Mouse (Mus musculus) heart, embryonic 14.5 days (tissue): ENCODE measurements around the gene Rnf216. TPM values are rescaled to one million over a fixed set of nuclear protein-coding genes. Genes with fewer than 3 reads are reported as not detected.

Source experiments
- ATAC-seq: fragments of 200-750 bp; cut with Nextera tagmentation; 2 replicates; pipeline ENCODE4 v1.8.0; 2017; ENCODE audit warnings: low read depth, moderate TSS enrichment; ENCODE audit not compliant: insufficient number of reproducible peaks, insufficient read depth, low FRiP score
- H3K27ac ChIP-seq, 2 experiments: fragments of 200-500 bp in 1 of 2; fragments of 300-500 bp in 1 of 2; sonication (generic) in 1 of 2; replicated peaks in 1 of 2; 2 replicates each; pipeline ENCODE4 v1.5.1; 2012 to 2014; ENCODE audit warnings: low read depth in 2 of 2, low read length in 2 of 2, control low read depth in 1 of 2, mild to moderate bottlenecking in 1 of 2, mixed read lengths in 1 of 2; ENCODE audit not compliant: control insufficient read depth in 1 of 2, insufficient read depth in 1 of 2
- H3K27me3 ChIP-seq: fragments of 300-500 bp; sonication (generic); 2 replicates; pipeline ENCODE4 v1.6.1; 2014; ENCODE audit warnings: mild to moderate bottlenecking, low read length, control low read depth; ENCODE audit not compliant: control insufficient read depth, insufficient read depth
- H3K36me3 ChIP-seq: fragments of 300-500 bp; sonication (generic); 2 replicates; pipeline ENCODE4 v1.6.1; 2014; ENCODE audit warnings: mild to moderate bottlenecking, control low read depth, low read length, mixed read lengths; ENCODE audit not compliant: control insufficient read depth, insufficient read depth
- H3K4me1 ChIP-seq, 2 experiments: fragments of 200-500 bp in 1 of 2; fragments of 300-500 bp in 1 of 2; sonication (generic) in 1 of 2; 2 replicates each; pipeline ENCODE4 v1.6.1; 2012 to 2014; ENCODE audit warnings: low read length in 2 of 2, control low read depth in 1 of 2, mixed read lengths in 1 of 2; ENCODE audit not compliant: control insufficient read depth in 2 of 2, insufficient read depth in 2 of 2
- H3K4me2 ChIP-seq: fragments of 300-500 bp; sonication (generic); 2 replicates; pipeline ENCODE4 v1.6.1; 2014; ENCODE audit warnings: mild to moderate bottlenecking, low read length
- H3K4me3 ChIP-seq, 2 experiments: fragments of 200-500 bp in 1 of 2; fragments of 300-500 bp in 1 of 2; sonication (generic) in 1 of 2; 2 replicates each; pipeline ENCODE4 v1.5.1; 2012 to 2014; ENCODE audit warnings: low read length in 2 of 2, mild to moderate bottlenecking in 2 of 2, control low read depth in 1 of 2, low read depth in 1 of 2, moderate library complexity in 1 of 2; ENCODE audit not compliant: control insufficient read depth in 1 of 2, insufficient read depth in 1 of 2
- H3K9ac ChIP-seq: fragments of 300-500 bp; sonication (generic); 2 replicates; pipeline ENCODE4 v1.6.1; 2014; ENCODE audit warnings: mild to moderate bottlenecking, low read length
- H3K9me3 ChIP-seq: fragments of 300-500 bp; sonication (generic); 2 replicates; pipeline ENCODE4 v1.6.1; 2016; ENCODE audit warnings: low read length, control low read depth; ENCODE audit not compliant: control insufficient read depth
- WGBS: fragments of 180-500 bp; shearing (Covaris S2); extraction: QIAGEN DNeasy Blood & Tissue Kit; methylation state at CpG from one replicate; pipeline ENCODE4 v1.1.7; 2014; 5-methylcytosine and 5-hydroxymethylcytosine counted together
- polyA plus RNA-seq: library from polyadenylated mRNA; unstranded; fragments of >200 nt; fragmentation: Nextera tagmentation; extraction: Ambion mirVana; gene quantifications from 2 replicates; pipeline ENCODE4 v1.2.1, GENCODE M21; 2014

Rnf216 gene
- polyA plus RNA-seq, 1 experiment from 2014 or later = 26.5 TPM

- 0 out of 2 replicates have a peak, but pooled peaks cover 4% of the 10 kb centered on the region for H3K36me3 ChIP-seq
- no peak for ATAC-seq
- no peaks in the 10 kb centered on the region for H3K9me3 ChIP-seq
- whole genome bisulfite sequencing = 53% methylated on average over 1 of the region's 1 CpGs
- no peak overlapping the region for H3K4me2 ChIP-seq
- H3K4me1 ChIP-seq = no peaks in the 10 kb centered on the region
- no peak overlapping the region for H3K4me3 ChIP-seq
- no peak overlapping the region for H3K9ac ChIP-seq
- H3K27ac ChIP-seq = no peak overlapping the region
- H3K27me3 ChIP-seq = no peaks in the 10 kb centered on the region
Measured at GRCm38 (mm10) chr5:143101626-143102025, 11.2 kb downstream of the Rnf216 start.

GRCm38 (mm10) chr5:143095256-143095655 is 17.5 kb downstream of the Rnf216 start:
- Histone ChIP-seq H3K9ac (no peak overlapping the region), H3K4me2 (no peak overlapping the region), H3K36me3 (peaks cover 43% of the 10 kb centered on the region), H3K9me3 (no peaks in the 10 kb centered on the region), H3K4me1 (no peaks in the 10 kb centered on the region; a peak in 1 of 4 replicates), H3K4me3 (no peak overlapping the region), H3K27me3 (no peaks in the 10 kb centered on the region), H3K27ac (no peak overlapping the region)
- 89% methylated on average over 7 of the region's 7 CpGs for WGBS
- ATAC-seq = no peak

DNA sequence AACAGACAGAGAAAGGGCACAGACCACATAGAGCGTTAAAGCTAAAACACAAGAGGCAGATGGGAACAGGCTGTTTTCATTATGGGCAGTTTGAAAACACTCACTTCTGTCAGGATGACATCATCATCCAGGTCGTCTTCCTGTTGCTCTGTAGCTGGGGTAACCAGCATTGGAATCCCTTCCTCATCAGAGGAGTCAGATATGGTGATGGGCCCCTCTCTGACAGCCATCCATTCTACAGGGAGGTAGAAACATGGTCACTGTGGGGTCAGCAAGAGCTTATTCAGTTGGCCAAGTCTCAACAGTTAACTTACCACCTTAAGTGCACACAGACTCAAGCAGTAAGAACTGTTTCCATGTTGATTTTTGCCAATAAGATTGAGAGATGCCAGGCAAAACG is 19.9 kb downstream of the Rnf216 start:
- Histone ChIP-seq H3K27ac (no peak overlapping the region), H3K27me3 (no peaks in the 10 kb centered on the region), H3K4me3 (no peak overlapping the region), H3K36me3 (peaks cover 65% of the 10 kb centered on the region), H3K4me2 (no peak overlapping the region), H3K9ac (no peak overlapping the region), H3K9me3 (no peaks in the 10 kb centered on the region), H3K4me1 (no peaks in the 10 kb centered on the region; a peak in 1 of 4 replicates)
- 45% methylated on average over 3 of the region's 3 CpGs for whole genome bisulfite sequencing
- ATAC-seq = no peak

DNA sequence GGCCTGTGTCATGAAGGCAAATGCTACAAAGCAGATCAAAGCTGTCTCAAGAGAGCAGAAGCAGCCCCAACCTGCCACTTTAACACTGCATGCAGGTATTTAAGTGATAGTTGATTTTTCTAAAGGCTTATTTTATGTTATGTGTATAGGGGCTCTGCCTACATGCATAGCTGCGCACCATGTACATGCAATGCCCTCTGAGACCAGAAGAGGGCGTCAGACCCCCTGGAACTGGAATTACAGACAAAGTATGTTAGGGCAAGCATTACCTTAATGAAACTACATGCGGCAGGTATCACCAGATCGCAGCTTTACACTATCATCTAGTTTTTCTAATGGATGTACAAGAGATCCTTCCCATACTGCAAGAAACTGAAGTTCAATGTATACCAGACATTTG is 27.9 kb downstream of the Rnf216 start:
- no peak overlapping the region for H3K9ac ChIP-seq
- no peak for ATAC-seq

DNA sequence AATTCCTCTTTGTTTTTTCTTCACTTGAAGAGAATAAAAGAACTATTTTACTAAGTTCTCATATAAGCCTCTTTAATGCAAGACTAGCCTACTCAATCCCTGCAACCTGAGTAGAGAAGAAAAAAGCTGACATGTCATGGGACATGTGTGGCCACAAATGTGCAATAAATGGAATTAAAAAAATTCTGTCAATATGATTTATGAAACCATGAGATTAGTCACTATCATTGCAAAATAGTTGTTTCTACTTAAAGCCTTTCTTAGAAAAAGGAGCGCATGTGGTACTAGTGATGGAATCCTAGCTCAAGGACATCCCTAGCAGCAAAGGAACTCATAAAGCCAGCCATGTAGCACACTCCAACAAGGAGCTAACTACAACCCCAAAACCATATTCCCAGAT is 33.0 kb downstream of the Rnf216 start:
- Histone ChIP-seq H3K27me3 (no peaks in the 10 kb centered on the region), H3K4me2 (no peak overlapping the region), H3K36me3 (peaks cover 86% of the 10 kb centered on the region), H3K27ac (no peak overlapping the region), H3K9ac (no peak overlapping the region), H3K4me1 (no peaks in the 10 kb centered on the region), H3K4me3 (no peak overlapping the region), H3K9me3 (no peaks in the 10 kb centered on the region)
- 93% methylated on average over 1 of the region's 1 CpGs for WGBS
- no peak for ATAC-seq

More for the DNA sequence above, 27.9 kb downstream of the Rnf216 start:
- H3K27ac ChIP-seq = no peak overlapping the region
- no peak overlapping the region for H3K4me2 ChIP-seq
- H3K27me3 ChIP-seq = no peaks in the 10 kb centered on the region
- whole genome bisulfite sequencing = 66% methylated on average over 4 of the region's 4 CpGs
- H3K4me1 ChIP-seq = no peaks in the 10 kb centered on the region
- no peaks in the 10 kb centered on the region for H3K9me3 ChIP-seq
- H3K4me3 ChIP-seq = no peak overlapping the region
- peaks cover 85% of the 10 kb centered on the region for H3K36me3 ChIP-seq

DNA sequence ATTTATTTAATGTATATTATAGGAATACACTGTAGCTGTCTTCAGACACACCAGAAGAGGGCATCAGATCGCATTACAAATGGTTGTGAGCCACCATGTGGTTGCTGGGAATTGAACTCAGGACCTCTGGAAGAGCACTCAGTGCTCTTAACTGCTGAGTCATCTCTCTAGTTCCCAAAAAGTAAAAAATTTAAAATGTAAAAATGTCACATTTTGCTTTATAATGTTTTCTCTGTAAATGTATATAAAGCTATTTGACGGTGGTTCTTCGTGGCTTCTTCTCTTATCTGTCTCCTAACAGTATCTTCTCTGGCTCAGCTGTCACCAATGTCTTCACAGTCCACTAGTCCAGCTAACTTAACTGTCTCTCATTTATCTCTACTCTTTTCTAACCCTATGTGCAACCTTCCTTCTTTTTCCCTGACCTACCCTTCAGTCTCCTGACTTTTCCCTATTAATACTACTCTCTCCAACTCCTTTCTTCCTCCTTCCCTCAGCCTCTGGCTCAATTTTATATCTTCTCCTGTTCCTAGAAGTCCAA is 36.1 kb downstream of the Rnf216 start:
- WGBS = 72% methylated on average over 3 of the region's 3 CpGs
- H3K27me3 ChIP-seq = no peaks in the 10 kb centered on the region

GRCm38 (mm10) chr5:143075987-143076386 is 36.8 kb downstream of the Rnf216 start:
- Histone ChIP-seq H3K27me3 (no peaks in the 10 kb centered on the region), H3K9ac (no peak overlapping the region), H3K27ac (no peak overlapping the region), H3K9me3 (no peaks in the 10 kb centered on the region), H3K4me3 (no peak overlapping the region), H3K4me1 (no peaks in the 10 kb centered on the region), H3K36me3 (peaks cover 88% of the 10 kb centered on the region), H3K4me2 (no peak overlapping the region)
- 91% methylated on average over 2 of the region's 2 CpGs for WGBS
- no peak for ATAC-seq

More for the DNA sequence above, 36.1 kb downstream of the Rnf216 start:
- no peak overlapping the region for H3K9ac ChIP-seq
- no peaks in the 10 kb centered on the region for H3K9me3 ChIP-seq
- no peak overlapping the region for H3K4me3 ChIP-seq
- no peak for ATAC-seq
- H3K36me3 ChIP-seq = peaks cover 91% of the 10 kb centered on the region
- H3K4me1 ChIP-seq = no peaks in the 10 kb centered on the region
- H3K4me2 ChIP-seq = no peak overlapping the region
- no peak overlapping the region for H3K27ac ChIP-seq

DNA sequence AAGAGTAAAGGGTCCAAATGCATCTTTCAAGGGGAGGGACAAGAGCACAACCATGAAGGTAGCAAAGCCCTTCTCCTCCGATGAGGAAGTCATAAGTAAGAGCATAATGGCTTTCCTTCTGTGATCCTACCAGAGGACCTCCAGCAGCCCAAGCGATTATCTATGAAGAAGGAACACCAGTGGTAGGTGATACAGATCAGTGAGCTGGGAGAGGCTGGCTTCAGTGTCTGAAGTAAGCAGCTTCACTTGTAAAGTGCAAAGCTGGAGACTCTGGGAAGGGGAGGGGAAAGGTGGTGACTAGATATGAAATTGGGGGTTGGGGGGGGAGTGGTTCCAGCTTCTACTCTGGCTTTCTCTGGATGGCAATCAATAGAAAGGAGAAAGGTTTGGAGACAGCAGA is 43.7 kb downstream of the Rnf216 start:
- no peak overlapping the region for H3K4me3 ChIP-seq
- peaks cover 70% of the 10 kb centered on the region for H3K36me3 ChIP-seq
- no peak for ATAC-seq
- WGBS = 86% methylated on average over 2 of the region's 2 CpGs
- H3K4me2 ChIP-seq = no peak overlapping the region
- no peaks in the 10 kb centered on the region for H3K27me3 ChIP-seq
- H3K27ac ChIP-seq = no peak overlapping the region
- H3K4me1 ChIP-seq = peaks cover 0 to 8% of the 10 kb centered on the region in 2 experiments; a peak in 1 of 4 replicates
- H3K9ac ChIP-seq = no peak overlapping the region
- H3K9me3 ChIP-seq = no peaks in the 10 kb centered on the region
